Mouse (Mus musculus): ENCODE data around the gene Gm49321. TPM values are rescaled to one million over a fixed set of nuclear protein-coding genes. Genes with fewer than 3 reads are reported as not detected.

Gene Gm49321
- polyA plus RNA-seq, 1 experiment = not detected

- H3K4me3 ChIP-seq (ENCODE audit: insufficient read depth, poor library complexity, severe bottlenecking) = no peak overlapping the region
- no peaks in the 10 kb centered on the region for H3K79me2 ChIP-seq (ENCODE audit: control insufficient read depth, insufficient read depth)
- no peaks in the 10 kb centered on the region for H3K36me3 ChIP-seq (ENCODE audit: control insufficient read depth, insufficient read depth)
- H3K27me3 ChIP-seq (ENCODE audit: control insufficient read depth, insufficient read depth, insufficient read length) = no peaks in the 10 kb centered on the region
- no peaks in the 10 kb centered on the region for H3K79me3 ChIP-seq (ENCODE audit: low read depth)
- no peak for TF ChIP-seq MAX (IDR thresholded peaks at IDR 0.05)
- TF ChIP-seq MYOD1 (IDR thresholded peaks at IDR 0.05; ENCODE audit: control insufficient read depth, insufficient read length, low read depth) = no peak
- H3ac ChIP-seq (ENCODE audit: control insufficient read depth, insufficient read length, low read depth) = no peak overlapping the region
Measured at GRCm38 (mm10) chr12:73958830-73959229, 21.4 kb downstream of the Gm49321 start.

DNA sequence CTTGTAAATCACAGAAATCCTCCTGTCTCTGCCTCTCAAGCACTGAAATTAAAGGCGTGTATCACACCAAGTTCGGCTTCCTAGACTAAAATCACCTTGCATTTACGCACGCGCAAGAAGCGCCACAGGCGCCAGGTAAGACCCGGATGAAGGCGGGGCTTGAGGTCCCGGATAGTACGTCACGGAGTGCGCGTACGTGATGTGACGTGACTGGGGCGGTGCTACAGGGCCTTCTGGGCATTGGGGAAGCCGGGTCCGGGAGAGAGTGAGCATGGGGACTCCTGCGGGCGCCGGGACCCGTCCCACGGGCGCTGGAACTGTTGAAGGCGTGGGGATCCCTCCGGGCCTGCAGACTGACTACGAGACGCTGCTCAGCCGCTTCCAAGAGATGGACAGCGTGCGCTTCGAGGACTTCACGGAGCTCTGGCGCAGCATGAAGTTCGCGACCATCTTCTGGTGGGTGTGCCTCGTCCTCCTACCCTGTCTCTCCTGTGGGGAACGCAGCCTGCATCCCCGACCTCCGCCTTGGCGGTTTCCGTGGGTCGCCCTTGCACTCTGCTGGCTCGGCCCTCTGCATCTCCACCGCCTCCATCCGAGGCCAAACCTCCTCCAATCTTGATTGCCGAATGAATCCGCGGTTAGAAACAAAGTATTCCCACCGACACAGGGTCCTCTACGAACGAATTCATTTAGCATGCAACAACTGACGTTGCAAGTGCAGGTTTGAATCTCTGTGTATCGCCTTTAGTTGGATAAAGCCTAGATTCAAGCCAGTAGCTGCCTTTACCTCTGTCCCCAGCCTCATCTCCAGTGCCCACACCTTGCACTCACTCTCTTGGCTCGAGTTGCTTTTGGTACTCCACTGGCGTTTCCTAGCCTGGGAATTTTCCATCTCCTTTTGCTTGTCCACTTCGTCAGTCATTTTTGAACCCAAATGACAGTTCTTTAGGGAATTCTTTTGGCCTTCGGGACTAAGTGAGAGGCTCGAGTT lies 27.1 kb downstream of the Gm49321 start, which contains the start of gene Snapc1:
Gene Snapc1, plus strand, starts transcription at position 191 of the 991 bp plus-strand sequence.
- Histone ChIP-seq H3K79me3 (ENCODE audit: low read depth) (peaks cover 23% of the 10 kb centered on the region), H3ac (ENCODE audit: control insufficient read depth, insufficient read length, low read depth) (peak within 1 kb of the TSS; percentile 73), H3K79me2 (ENCODE audit: control insufficient read depth, insufficient read depth) (peaks cover 38% of the 10 kb centered on the region), H3K27me3 (ENCODE audit: control insufficient read depth, insufficient read depth, insufficient read length) (no peaks in the 10 kb centered on the region), H3K36me3 (ENCODE audit: control insufficient read depth, insufficient read depth) (peaks cover 24% of the 10 kb centered on the region), H3K4me3 (ENCODE audit: insufficient read depth, poor library complexity, severe bottlenecking) (peak within 1 kb of the TSS; percentile 90)
- TF ChIP-seq CTCF (IDR thresholded peaks at IDR 0.05; ENCODE audit: control insufficient read depth, insufficient read depth, insufficient read length) = no peak
- no peak for TF ChIP-seq USF1 (IDR thresholded peaks at IDR 0.05; ENCODE audit: low read depth)
- TF ChIP-seq MYOG (IDR thresholded peaks at IDR 0.05; ENCODE audit: control insufficient read depth, extremely low read depth, insufficient read length) = no peak
- TF ChIP-seq CEBPB (IDR thresholded peaks at IDR 0.05; ENCODE audit: low read depth) = no peak
- no peak for TF ChIP-seq MYOD1 (IDR thresholded peaks at IDR 0.05; ENCODE audit: control insufficient read depth, insufficient read length, low read depth)
- peak; percentile 5 for TF ChIP-seq MAX (IDR thresholded peaks at IDR 0.05)
- no peak for TF ChIP-seq FOSL1 (IDR thresholded peaks at IDR 0.05; ENCODE audit: insufficient read depth, low read length, poor library complexity, severe bottlenecking)

- H3ac ChIP-seq (ENCODE audit: control insufficient read depth, insufficient read length, low read depth) = no peak overlapping the region
- H3K36me3 ChIP-seq (ENCODE audit: control insufficient read depth, insufficient read depth) = peaks cover 69% of the 10 kb centered on the region
- no peak overlapping the region for H3K4me3 ChIP-seq (ENCODE audit: insufficient read depth, poor library complexity, severe bottlenecking)
- no peaks in the 10 kb centered on the region for H3K27me3 ChIP-seq (ENCODE audit: control insufficient read depth, insufficient read depth, insufficient read length)
- peaks cover 38% of the 10 kb centered on the region for H3K79me2 ChIP-seq (ENCODE audit: control insufficient read depth, insufficient read depth)
- TF ChIP-seq FOSL1 (IDR thresholded peaks at IDR 0.05; ENCODE audit: insufficient read depth, low read length, poor library complexity, severe bottlenecking) (no peak), CTCF (IDR thresholded peaks at IDR 0.05; ENCODE audit: control insufficient read depth, insufficient read depth, insufficient read length) (no peak), MAX (IDR thresholded peaks at IDR 0.05) (no peak), MYOG (IDR thresholded peaks at IDR 0.05; ENCODE audit: control insufficient read depth, extremely low read depth, insufficient read length) (no peak), CEBPB (IDR thresholded peaks at IDR 0.05; ENCODE audit: low read depth) (no peak), MYOD1 (IDR thresholded peaks at IDR 0.05; ENCODE audit: control insufficient read depth, insufficient read length, low read depth) (no peak), USF1 (IDR thresholded peaks at IDR 0.05; ENCODE audit: low read depth) (no peak)
- H3K79me3 ChIP-seq (ENCODE audit: low read depth) = peaks cover 23% of the 10 kb centered on the region
Measured at GRCm38 (mm10) chr12:73969142-73969541, 31.7 kb downstream of the Gm49321 start.

GRCm38 (mm10) chr12:73974584-73974983 lies 37.1 kb downstream of the Gm49321 start:
- H3ac ChIP-seq (ENCODE audit: control insufficient read depth, insufficient read length, low read depth) = no peak overlapping the region
- no peaks in the 10 kb centered on the region for H3K79me2 ChIP-seq (ENCODE audit: control insufficient read depth, insufficient read depth)
- peaks cover 91% of the 10 kb centered on the region for H3K36me3 ChIP-seq (ENCODE audit: control insufficient read depth, insufficient read depth)
- H3K27me3 ChIP-seq (ENCODE audit: control insufficient read depth, insufficient read depth, insufficient read length) = no peaks in the 10 kb centered on the region
- no peaks in the 10 kb centered on the region for H3K79me3 ChIP-seq (ENCODE audit: low read depth)
- TF ChIP-seq MYOG (IDR thresholded peaks at IDR 0.05; ENCODE audit: control insufficient read depth, extremely low read depth, insufficient read length) (no peak), FOSL1 (IDR thresholded peaks at IDR 0.05; ENCODE audit: insufficient read depth, low read length, poor library complexity, severe bottlenecking) (no peak), CTCF (IDR thresholded peaks at IDR 0.05; ENCODE audit: control insufficient read depth, insufficient read depth, insufficient read length) (no peak), MYOD1 (IDR thresholded peaks at IDR 0.05; ENCODE audit: control insufficient read depth, insufficient read length, low read depth) (no peak), MAX (IDR thresholded peaks at IDR 0.05) (no peak), CEBPB (IDR thresholded peaks at IDR 0.05; ENCODE audit: low read depth) (no peak), USF1 (IDR thresholded peaks at IDR 0.05; ENCODE audit: low read depth) (no peak)
- H3K4me3 ChIP-seq (ENCODE audit: insufficient read depth, poor library complexity, severe bottlenecking) = no peak overlapping the region

GRCm38 (mm10) chr12:73978144-73978543 lies 40.7 kb downstream of the Gm49321 start:
- no peak overlapping the region for H3K4me3 ChIP-seq (ENCODE audit: insufficient read depth, poor library complexity, severe bottlenecking)
- TF ChIP-seq MYOD1 (IDR thresholded peaks at IDR 0.05; ENCODE audit: control insufficient read depth, insufficient read length, low read depth) = no peak
- TF ChIP-seq USF1 (IDR thresholded peaks at IDR 0.05; ENCODE audit: low read depth) = no peak
- TF ChIP-seq CTCF (IDR thresholded peaks at IDR 0.05; ENCODE audit: control insufficient read depth, insufficient read depth, insufficient read length) = no peak
- no peak for TF ChIP-seq CEBPB (IDR thresholded peaks at IDR 0.05; ENCODE audit: low read depth)
- TF ChIP-seq MYOG (IDR thresholded peaks at IDR 0.05; ENCODE audit: control insufficient read depth, extremely low read depth, insufficient read length) = no peak
- TF ChIP-seq MAX (IDR thresholded peaks at IDR 0.05) = no peak
- no peak for TF ChIP-seq FOSL1 (IDR thresholded peaks at IDR 0.05; ENCODE audit: insufficient read depth, low read length, poor library complexity, severe bottlenecking)
- H3K79me2 ChIP-seq (ENCODE audit: control insufficient read depth, insufficient read depth) = no peaks in the 10 kb centered on the region
- no peak overlapping the region for H3ac ChIP-seq (ENCODE audit: control insufficient read depth, insufficient read length, low read depth)
- no peaks in the 10 kb centered on the region for H3K27me3 ChIP-seq (ENCODE audit: control insufficient read depth, insufficient read depth, insufficient read length)
- H3K36me3 ChIP-seq (ENCODE audit: control insufficient read depth, insufficient read depth) = peaks cover 85% of the 10 kb centered on the region
- H3K79me3 ChIP-seq (ENCODE audit: low read depth) = no peaks in the 10 kb centered on the region
